Mouse (Mus musculus) CD4-positive, CD25-positive, alpha-beta regulatory T cell (primary cell): ENCODE data around the gene Cbwd1. TPM values are rescaled to one million over a fixed set of nuclear protein-coding genes. Genes with fewer than 3 reads are reported as not detected.

Experiments
- polyA plus RNA-seq: library from polyadenylated mRNA; unstranded; fragments of 100-300 nt; shearing (Covaris generic); gene quantifications from one replicate; pipeline ENCODE4 v1.2.1, GENCODE M21; 2017

The Cbwd1 gene
- 15.1 TPM for polyA plus RNA-seq

GRCm38 (mm10) chr19:24961172-24961962 lies at the start of gene Cbwd1:
Cbwd1 (minus strand) TSS chr19:24961610.

DNA sequence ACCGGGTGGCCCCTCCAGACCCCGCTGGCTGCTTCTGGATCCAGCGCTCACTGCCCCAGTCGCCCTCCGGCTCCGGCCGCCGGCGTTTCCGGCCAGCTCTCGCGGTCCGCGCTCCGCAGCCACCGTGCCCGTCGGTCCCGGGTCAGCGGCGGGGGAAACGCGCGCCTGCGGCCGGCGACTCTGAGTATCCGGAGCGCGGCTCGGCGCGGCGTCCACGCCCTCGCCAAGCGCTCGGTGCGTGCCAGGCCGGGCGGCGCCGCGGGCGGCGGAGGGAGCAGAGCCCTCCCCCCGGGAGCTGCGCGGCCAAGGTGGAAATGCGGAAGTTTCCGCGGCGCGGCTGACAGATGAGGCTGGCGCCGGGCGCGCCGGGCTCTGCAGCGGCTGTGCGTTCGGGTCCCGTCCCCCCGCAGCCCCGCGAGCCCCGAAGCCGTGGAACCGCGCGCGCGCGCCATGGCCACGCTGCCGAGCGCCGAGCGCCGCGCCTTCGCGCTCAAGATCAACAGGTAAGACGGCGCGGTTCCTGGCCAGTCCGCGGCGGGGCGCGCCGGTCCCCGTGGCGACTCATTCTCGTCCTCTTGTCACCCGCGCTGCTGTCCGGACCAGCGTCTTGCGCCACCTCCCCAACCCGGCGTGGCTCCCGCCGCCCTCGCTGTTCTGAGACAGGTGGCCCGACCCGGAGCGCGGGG lies 37.9 kb upstream of the Cbwd1 start, which contains the start of gene Dock8:
Gene Dock8 (plus strand): TSS at position 334 of the 686 bp plus-strand sequence.

DNA sequence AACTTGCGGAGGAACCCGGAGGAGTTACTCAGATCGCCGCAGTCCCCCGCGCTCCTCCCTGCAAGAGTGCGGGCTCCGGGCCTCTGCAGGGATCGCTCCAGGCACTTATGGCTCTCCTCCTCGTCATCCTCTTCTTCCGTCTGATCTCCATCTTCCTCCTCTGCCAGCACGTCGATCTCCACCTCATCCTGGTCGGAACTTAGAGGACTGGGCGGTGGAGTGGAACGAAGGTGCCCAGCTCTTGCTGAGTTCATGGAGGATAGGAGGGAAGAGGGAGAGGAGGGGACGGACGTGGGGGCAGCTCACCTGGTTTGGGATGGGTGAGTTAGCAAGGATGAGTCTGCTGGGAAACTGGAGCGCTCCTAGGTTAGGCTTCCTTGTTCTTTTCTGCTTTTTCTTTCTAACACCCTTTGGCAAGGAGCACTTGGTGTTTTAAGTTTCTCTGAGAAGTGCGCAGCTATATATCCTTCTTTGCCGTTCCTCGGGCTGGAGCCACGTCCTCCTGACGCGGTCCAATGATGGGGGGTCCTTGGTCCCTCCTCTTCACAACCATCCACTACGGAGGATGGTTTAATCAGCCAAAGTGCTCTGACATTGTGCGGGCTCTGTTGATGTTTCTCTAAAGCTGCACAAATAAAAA lies 60.7 kb downstream of the Cbwd1 start, which contains the start of gene Foxd4:
Gene Foxd4 (minus strand): TSS at position 617 of the 640 bp plus-strand sequence.

GRCm38 (mm10) chr19:24875129-24875870 lies 86.1 kb downstream of the Cbwd1 start, which contains the start of gene Gm10053:
Gm10053 (plus strand) TSS chr19:24875686.

Other genes starting within 250 kb of the Cbwd1 start
- gene Pgm5, start 99.8 kb downstream of the Cbwd1 start, polyA plus RNA-seq, result not detected
- 175 TPM for gene Gm10053, start 85.9 kb downstream of the Cbwd1 start, polyA plus RNA-seq
- gene Foxd4, start 60.4 kb downstream of the Cbwd1 start, polyA plus RNA-seq, result not detected
- 168 TPM for gene Dock8, start 37.9 kb upstream of the Cbwd1 start, polyA plus RNA-seq